Mouse (Mus musculus) frontal cortex, postnatal 25 days (tissue): ENCODE data around the gene Atp6v1g1.

Experiments used
- DNase-seq, 2 experiments: peaks; one replicate each; pipeline ENCODE4 v3.0.0; 2022; ENCODE audit warnings: low spot score in 2 of 2

Gene Atp6v1g1

DNA sequence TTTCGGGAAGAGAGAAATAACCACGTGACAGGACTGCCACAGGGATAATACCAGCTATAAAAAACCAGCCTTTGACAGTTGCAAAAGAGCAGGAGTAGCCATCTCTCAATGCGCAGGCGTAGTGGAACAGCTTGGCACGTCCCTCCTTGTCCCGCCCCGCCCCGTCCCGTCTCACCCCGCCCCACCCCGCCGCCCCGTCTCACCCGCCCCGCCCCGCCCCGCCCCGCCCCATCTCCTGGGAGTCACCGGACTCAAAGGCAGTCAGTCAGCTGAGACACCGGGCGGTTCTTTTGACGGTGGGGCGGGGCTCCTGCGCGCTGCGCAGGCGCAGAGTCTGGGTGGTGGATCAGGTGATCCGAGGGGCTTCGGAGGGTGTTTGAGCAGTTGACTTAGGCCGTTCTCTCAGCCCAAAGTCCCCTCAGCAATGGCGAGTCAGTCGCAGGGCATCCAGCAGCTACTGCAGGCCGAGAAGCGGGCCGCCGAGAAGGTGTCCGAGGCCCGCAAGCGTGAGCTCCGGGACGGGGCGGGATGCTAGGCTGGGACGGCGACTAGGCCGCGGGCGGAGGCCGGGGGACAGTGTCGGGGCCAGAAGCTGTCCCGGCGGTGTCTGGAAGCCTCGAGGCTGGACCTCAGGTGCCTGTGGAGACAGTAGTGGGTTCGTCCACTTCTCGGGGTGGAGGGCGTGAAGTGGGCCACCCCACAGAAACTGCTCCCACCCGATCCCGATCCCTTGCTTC is at the start of gene Atp6v1g1:
TSS of gene Atp6v1g1 (plus strand) at position 279 of the 737 bp plus-strand sequence.
- DNase-seq: peak; percentile 85 to 93

DNA sequence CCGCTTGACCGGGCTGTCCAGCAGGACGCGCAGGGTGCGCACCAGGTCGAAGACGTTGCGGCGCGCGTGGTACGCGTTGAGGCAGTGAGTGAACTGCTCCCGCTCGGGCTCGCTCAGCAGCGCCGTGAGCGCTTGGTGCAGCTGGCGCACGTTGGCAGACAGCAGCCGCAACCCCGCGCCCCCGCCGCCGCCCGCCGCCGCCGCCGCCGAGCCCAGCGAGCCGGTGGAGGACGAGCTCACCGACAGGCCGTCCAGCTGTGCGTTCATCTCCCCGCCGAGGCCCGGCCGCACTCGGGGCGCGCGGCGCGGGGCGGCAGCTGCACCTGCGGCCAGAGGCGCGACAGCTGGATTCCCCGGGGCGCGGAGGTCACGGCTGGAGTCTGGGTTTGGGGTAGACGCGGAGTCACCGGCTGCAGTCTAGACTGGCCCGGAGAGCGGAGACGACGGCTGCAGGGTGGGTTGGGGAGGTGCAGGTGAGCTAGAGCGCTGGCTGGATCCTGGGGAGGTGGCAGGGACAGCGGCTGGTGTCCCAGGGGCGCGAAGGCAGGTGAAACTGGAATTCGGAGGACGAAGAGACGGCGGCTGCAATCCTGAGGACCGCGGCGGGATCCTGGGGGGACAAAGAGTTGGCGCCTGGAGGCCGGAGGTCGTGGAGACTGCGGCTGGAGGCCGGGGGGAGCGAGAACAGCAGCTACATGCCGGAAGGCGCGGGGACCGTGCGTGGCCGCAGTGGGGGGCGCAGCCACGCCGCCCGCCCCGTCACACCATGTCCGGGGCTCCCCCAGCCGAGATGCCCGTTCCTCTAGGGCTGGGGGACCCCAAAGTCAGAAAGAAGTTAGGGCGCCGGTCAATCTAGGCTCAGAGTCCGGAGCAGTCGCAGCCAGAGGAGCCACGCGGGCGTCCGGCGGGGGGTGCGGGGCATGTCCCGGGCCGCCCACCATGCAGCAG is 49.3 kb upstream of the Atp6v1g1 start:
- peak in 1 of 2 experiments; percentile 23 for DNase-seq

DNA sequence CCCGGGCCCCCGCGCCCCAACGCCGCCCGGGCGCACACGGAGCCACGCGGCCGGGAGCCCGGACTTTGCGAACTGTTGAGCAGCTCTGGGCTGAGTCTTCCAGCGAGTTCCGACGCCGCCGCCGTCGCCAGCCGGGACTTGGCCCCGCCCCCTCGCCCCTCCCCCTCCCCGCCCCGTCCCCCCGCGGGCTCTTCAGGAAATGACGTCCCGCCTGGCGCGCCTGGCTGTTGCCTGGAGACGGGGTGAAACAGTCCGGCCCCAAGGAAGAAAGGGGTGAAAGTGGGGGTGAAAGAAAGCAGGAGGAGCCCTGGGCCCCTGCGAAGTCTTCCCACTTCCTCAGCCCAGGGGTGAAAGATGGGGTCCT is 48.7 kb upstream of the Atp6v1g1 start, which contains the start of gene Whrn:
TSS of gene Whrn (minus strand) at position 77 of the 364 bp plus-strand sequence.
- peak; percentile 14 to 38 for DNase-seq

DNA sequence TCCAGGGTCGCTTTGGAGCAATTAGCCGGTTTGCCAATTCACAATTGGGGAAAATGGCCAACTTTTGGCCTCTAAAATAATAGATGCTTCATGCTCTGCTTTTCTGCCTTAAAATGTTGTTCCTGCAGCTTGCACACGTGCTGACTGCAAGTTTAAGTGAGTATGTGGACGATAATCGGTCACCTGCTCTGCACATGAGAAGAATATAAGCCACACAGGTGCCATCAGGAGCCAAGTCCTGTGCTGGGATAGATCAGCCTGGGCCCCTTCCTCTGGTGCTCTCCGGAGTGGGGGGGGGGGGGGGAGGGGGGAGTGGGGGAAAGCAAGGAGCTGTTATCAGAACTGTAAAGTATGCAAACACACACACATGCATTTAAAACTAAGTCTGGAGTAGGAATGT is 48.3 kb upstream of the Atp6v1g1 start:
- DNase-seq: no peak

DNA sequence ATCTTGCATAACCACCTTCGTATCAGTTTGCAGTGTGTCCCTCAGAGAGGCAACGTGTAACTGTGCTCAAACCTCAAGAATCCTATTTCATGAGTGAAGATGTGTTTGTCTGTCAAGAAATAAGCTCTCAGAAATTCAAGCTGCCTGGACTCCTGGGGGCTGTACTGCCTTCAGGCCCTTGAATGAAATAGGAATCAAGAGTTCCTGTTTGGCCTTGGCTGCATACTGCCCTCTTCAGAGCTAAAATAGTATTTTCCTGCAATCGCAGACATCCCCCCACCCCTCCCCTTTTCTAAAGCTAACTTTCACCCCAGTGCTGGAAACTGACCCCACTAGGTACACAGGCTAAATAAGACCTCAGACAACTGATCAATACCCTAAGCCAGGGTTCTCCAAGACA is 46.2 kb upstream of the Atp6v1g1 start:
- DNase-seq: no peak

DNA sequence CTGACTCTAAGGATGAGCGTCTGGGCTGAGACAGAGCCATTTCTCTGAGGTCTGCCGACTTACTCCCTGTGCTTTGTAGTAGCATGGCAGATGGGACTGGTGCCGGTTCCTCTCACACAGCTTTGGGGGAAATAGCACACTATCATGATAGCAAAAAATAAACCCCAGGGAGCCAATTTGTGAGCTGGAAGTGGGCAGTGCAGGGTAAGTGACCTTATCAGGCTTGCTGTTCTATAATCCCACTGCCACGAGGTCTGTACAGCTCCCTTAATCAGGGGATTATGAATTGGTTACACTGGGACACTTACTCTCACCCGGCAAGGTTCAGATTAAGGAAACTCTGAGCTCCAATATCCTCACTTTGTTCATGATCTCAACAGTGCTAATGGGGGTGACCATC is 43.5 kb upstream of the Atp6v1g1 start:
- DNase-seq: no peak

DNA sequence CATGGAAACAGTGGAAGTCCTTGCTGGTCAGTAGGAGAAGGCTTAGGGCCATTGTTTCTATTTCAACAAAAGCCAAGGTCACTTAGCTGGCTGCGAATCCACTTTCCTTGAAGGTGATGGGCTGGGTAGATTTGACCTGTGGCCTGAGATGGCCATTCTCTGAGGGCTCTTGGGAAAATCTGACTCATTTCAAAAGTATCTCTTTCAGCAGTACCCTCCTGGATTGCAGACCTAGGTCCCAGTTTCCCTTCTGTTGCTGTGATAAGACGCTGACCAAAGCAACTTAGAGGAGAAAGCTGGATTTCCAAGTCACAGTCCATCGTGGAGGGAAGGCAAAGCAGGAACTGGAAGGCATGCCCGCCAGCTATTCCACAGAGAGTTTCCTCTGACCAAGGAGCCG is 40.6 kb upstream of the Atp6v1g1 start:
- no peak for DNase-seq

DNA sequence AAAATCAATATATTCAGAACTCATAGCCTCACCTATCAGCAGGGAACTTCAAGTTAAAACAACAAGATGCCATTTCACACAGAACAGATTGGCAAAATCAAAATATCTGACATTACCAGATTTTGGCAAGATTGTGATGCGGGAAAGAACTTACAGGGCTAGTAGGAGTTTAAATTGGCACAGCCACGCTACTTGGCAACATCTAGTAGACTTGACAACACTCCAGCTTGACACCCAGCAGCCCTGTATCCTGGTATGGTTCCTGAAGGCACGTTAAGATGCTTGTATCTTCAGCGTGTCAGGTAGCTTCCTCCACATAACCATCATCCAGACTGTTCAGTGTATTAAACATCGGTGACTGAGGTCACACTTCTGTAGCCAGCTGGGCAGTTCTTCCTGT is 37.1 kb upstream of the Atp6v1g1 start:
- DNase-seq: no peak

DNA sequence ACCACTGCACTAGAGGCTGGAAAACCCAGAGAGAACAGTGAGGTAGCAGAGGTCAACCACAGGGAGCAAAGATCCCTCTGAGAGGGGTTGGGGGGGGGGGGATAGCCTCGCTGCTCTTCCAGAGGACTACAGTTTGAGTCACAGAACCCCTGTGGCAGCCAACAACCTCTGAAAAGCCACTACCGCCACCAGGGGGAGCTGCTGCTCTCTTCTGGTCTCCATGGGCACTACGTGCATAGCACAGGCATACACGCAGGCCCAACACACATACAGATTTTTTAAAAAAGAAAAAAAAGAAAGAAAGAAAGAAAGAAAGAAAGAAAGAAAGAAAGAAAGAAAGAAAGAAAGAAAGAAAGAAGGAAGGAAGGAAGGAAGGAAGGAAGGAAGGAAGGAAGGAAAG is 36.3 kb upstream of the Atp6v1g1 start:
- DNase-seq: peak; percentile 56 to 62

DNA sequence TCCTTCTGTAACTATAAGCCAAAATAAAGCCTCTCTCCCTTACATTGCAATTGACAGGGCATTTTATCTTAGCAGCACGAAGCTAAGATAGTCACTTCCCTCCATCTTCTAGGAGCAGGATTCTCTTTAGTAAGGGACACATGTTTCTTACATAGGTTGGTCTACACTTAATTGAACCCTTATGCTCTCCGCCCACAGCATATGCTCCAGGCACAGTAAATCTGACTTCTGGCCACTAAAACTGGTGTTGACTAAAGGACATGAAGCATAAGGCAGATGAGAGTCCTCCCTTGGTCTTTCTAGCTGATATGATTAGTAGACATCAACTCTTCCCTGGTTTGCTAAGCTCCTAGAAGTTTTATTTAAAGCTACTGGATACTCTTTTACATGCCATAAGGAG is 31.7 kb upstream of the Atp6v1g1 start:
- no peak for DNase-seq

DNA sequence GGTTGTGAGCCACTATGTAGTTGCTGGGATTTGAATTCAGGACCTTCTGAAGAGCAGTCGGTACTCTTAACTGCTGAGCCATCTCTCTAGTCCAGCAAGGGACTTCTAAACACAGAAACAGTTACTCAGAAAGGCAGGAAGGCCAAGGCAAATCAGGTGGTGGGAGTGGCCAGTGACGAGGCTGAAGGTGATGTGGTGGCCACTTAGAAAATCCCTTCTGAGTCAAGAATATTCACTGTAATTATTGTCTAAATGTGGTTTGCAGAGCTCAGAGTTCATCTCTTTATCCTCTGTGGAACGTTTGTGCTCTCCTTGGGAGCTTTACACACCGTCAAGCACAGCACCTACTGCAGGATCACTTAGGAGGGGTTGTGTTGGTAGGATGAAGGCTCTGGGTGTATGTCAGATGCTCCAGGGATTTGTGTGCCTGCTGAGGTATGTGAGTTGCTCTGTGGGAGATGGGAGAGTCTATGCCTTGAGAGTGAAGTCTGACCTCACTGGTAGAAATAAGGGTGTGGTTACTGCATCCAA is 30.1 kb upstream of the Atp6v1g1 start:
- no peak for DNase-seq

DNA sequence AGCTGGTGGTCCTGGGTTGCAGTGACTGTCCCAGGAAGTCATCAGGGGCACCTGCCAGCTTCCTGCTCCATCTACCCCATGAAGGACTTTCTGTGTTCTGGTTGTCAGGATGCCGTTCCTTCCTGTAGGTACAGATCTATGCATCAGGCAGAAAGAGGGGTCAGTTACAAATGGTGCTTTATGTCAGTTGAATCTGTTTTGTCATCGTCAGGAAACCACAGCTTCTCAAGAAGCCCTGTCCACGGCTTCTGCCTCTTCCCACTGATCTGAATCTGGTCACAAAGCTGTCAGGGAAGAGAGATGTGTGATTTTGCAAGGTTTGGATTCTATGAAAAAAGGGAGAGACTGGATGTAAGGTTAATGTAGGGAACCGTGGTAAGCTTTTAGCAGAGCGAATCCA is 29.6 kb upstream of the Atp6v1g1 start:
- DNase-seq: no peak

DNA sequence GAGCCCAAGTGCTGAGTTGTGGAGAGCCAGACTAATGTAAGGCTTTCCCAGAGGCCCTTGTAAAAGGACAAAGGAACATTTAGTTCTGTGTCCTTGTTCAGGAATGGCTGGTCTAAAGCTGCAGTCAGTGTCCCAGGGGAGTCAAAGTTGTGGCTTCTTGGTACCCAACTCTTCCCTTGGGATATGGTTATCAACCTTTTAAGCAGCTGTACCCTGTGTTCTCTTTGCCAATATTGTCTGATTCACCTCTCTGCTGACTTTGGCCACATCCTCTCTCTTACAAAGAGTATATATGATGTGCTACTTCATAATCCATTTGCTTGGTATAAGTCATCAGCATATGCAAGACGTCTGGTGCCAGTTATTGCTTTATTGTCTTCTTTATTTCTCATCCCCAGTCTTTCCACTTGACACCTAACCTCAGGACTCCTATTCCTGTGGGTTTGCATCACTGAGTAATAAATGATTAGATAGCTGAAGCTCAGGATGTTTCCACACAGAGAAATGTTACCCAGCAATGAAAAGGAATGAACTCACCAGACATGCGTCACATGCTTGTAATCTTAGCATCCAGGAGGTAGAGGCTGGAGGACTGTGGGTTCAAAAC is 22.7 kb upstream of the Atp6v1g1 start:
- no peak for DNase-seq

DNA sequence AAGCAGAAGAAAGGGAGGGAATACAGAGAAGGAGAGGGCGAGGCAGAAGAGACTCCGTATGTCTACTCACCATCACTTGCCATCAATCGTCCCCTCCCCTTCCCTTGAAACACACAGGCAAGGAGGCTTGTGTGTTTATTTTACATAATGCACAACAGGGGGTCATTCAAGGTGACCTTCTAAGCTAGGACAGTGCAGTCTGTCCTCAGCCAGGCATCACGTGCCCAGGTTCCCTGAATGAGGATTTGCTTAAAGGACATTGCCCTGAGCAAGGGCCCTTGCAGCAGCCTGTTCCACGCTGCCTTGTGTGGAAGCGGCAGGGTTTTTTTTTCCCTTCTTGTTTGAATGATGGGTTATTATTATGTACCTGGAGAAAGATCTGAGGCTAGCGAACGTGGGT is 19.1 kb upstream of the Atp6v1g1 start:
- no peak for DNase-seq

DNA sequence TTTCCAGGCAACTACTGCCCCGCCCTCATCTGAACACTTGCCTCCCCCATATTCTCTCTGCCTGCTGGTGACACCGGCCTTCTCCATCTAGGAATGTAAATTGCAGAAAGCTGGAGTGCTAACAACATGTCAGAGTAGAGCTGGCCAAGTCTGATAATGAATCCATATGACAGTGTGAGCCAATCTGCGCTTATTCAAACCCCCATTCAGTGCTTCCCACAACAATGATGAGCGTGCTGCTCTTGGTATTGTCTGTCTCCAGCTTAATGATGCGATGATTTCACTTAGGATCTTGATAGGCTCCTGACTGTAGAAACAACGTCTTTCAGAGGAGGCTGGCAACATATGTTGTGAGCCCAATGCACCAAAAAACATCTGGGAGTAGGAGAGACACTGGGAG is 15.6 kb upstream of the Atp6v1g1 start:
- DNase-seq: peak in 1 of 2 experiments; percentile 29

DNA sequence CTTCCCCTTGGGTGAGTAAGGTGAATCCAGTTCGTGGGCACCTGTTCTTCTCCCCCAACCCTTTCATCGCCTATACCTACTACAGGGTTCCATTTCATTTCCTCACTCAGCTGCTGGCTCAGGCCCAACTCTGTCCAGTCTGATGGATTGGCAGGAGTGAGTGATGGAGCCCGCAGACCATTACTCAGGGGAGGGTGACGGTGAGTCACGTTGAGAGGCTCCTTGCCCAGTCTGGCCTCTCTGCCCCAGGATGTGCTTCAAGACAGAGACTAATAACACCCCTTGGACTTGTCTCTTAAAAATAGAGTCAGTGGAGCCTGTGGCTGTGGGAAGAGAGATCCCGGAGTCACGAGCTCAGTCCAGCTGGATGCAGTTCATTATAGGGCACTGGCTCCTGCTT is 14.2 kb upstream of the Atp6v1g1 start:
- no peak for DNase-seq

DNA sequence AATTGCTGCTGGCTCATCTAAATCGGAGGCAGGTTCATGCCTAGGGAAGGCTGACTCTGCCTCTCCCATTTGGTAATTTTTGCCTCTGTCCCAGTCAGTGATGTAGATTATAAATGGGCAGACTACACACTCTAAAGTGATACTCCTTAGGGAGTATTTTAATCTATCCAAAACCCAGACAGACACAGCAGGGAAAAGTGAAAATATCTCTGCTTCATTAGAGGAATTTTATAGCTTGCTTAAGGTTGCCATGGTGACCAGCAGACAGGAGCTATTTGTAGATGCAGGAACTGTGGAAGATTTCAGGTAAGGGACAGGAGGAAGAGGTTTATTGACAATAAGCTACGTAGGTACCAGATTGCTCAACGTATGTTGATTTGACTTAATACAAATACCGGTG is 7.0 kb upstream of the Atp6v1g1 start:
- DNase-seq: no peak

DNA sequence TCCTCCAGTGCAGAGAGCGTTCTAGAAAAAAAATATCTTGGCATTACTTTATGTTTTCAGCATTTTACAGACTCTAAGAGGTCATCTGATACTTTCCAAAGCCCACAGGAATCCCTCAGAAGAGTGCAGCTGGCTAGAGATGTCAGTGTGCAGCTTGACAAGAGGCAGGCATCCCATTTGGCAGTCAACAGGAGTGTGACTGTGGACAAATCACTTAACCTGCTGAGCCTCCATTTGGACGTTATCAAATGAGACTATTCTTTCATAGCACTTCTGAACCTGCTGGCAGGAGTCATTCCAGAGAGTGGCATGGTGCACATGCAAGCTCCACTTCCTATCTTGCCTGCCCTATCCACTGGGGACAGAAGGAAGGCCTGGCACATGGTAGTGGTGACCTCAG is 2.4 kb upstream of the Atp6v1g1 start:
- DNase-seq: no peak

DNA sequence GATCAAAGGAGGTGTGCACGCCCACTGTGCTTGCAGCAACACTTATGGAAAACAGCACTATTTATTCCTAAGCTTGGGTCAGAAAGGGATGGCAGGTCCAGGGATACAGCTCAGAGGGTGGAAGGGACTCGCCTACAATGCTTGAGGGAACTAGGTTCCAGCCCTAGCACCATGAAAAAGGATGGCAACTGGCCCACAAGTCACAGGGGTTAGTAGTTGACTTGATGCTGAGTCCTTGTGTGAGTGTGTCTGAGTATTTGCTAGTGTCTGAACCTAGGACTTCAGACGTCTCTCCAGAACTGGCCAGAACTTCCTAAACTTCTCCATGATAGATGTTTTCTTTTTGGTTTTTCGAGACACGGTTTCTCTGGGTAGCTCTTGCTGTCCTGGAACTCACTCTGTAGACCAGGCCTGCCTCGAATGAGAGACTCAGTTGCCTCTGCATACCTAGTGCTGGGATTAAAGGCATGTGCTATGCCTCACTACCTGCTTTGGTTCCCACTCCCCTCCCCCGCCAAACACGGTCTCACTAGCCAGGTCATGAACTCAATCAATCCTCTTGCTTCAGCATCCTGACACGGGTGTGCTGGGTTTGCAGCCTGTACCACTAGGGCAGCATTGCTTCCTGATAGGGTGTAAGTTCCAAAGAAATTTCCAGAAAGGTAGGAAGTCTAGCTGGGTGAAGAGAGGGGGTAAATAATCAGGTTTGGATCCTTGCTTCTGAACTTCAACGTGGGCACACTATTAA is 652 bp upstream of the Atp6v1g1 start:
- DNase-seq: no peak

DNA sequence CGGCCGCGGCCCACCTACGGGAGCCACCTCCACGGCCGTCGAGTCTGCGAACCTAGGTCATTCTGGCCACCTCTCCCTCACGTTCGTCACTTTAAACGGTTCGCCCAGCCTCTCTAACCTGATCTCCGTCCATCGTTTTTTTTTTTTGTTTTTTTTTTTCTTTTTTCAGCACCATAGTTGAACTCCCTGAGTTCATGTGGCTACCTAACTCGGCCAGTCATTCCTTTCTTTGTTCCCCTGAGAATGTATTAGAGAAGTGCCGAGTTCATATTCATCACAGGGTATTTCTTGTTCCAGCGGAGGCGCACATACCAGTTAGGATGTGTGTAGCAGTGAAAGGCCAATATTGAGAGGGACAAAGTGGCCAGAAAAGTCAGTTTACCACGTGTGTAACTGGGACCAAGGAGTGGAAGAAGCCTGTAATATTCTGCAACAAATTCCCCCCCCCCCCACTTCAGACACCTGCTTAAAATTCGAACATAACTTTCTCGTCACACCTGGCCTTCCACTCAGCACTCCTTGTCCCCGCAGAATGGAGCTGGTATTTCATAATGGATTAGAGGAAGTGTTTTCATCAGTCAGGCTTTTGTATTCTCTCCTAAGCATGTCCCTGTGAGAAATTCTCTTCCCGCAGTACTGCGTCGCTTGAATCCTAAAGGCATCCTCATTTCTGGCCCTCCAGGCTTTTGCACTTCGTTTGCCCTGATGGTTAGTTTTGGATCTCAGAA is 823 bp downstream of the Atp6v1g1 start:
- DNase-seq: no peak
